Mouse (Mus musculus): ENCODE results near the gene Bace1.

Bace1 gene

GRCm38 (mm10) chr9:45877928-45878327, 39.5 kb downstream of the Bace1 start:
- no peak for DNase-seq (ENCODE audit: low read depth in 2 of 2, low spot score in 2 of 2)

GRCm38 (mm10) chr9:45893681-45894080, 55.3 kb downstream of the Bace1 start:
- no peak for DNase-seq (ENCODE audit: low read depth in 2 of 2, low spot score in 2 of 2)

GRCm38 (mm10) chr9:45905196-45905595, 66.8 kb downstream of the Bace1 start:
- no peak for DNase-seq (ENCODE audit: low read depth in 2 of 2, low spot score in 2 of 2)

GRCm38 (mm10) chr9:45905811-45906237, 67.4 kb downstream of the Bace1 start:
- no peak for DNase-seq (ENCODE audit: low read depth in 2 of 2, low spot score in 2 of 2)

GRCm38 (mm10) chr9:45906355-45907077, 68.1 kb downstream of the Bace1 start, which contains the start of the genes Pcsk7 and Rnf214:
TSS of gene Pcsk7 (plus strand) at chr9:45906497.
TSS of gene Rnf214 (minus strand) at chr9:45906911.
- DNase-seq (ENCODE audit: low read depth in 2 of 2, low spot score in 2 of 2): peak; percentile 81 to 83

- DNase-seq (ENCODE audit: low read depth in 2 of 2, low spot score in 2 of 2): peak in 1 of 2 experiments; percentile 4
Measured at GRCm38 (mm10) chr9:45907078-45907428, 68.7 kb downstream of the Bace1 start.

- no peak for DNase-seq (ENCODE audit: low read depth in 2 of 2, low spot score in 2 of 2)
Measured at GRCm38 (mm10) chr9:45910995-45911394, 72.6 kb downstream of the Bace1 start.

GRCm38 (mm10) chr9:45911673-45912072, 73.3 kb downstream of the Bace1 start:
- peak; percentile 47 to 49 for DNase-seq (ENCODE audit: low read depth in 2 of 2, low spot score in 2 of 2)

Data from CD8-positive naive resting alpha-beta T cell, adult 2 months (primary cell).